ENCODE assay signal across 8 mouse cellular contexts in genomic region chr4:150371580-150372380, GRCm38 (mm10).
A peak's percentile ranks its signal among the peaks of the same experiment; 100 is the strongest.
DNase-seq lines count a peak whose midpoint lies in the region; ATAC-seq and TF ChIP-seq lines count a peak whose summit lies in the region.

No protein-coding gene starts in this region.

- under 1% methylated on average over 57 of the region's 58 CpGs for WGBS in forebrain, embryonic 16.5 days
- WGBS in lung, embryonic 15.5 days: under 1% methylated on average over 58 of the region's 58 CpGs
- 1% methylated on average over 58 of the region's 58 CpGs for WGBS in olfactory bulb, adult 2 months
- WGBS in thymus, adult 2 months: 3% methylated on average over 58 of the region's 58 CpGs

- peaks cover 5 to 17% of the 10 kb centered on the region in 2 experiments for H3K4me1 ChIP-seq in MEL (ENCODE audit: control insufficient read depth in 1 of 2, insufficient read depth in 2 of 2, low read length in 2 of 2)
- peaks cover 52% of the 10 kb centered on the region for H3K4me1 ChIP-seq in forebrain, embryonic 16.5 days (replicated peaks; ENCODE audit: control insufficient read depth, insufficient read depth, low read length)
- peaks cover 56% of the 10 kb centered on the region for H3K4me1 ChIP-seq in lung, embryonic 15.5 days
- peaks cover 18% of the 10 kb centered on the region for H3K4me1 ChIP-seq in olfactory bulb, adult 2 months (ENCODE audit: control insufficient read depth, insufficient read depth, low read length)
- peaks cover 11% of the 10 kb centered on the region for H3K4me1 ChIP-seq in thymus, adult 2 months (replicated peaks; ENCODE audit: control insufficient read depth, insufficient read depth, low read length)

- H3K9me3 ChIP-seq in MEL (replicated peaks; ENCODE audit: insufficient read depth, low read length): no peaks in the 10 kb centered on the region
- H3K9me3 ChIP-seq in forebrain, embryonic 16.5 days (ENCODE audit: control insufficient read depth, low read length): no peaks in the 10 kb centered on the region
- H3K9me3 ChIP-seq in lung, embryonic 15.5 days: no peaks in the 10 kb centered on the region

- peak overlapping the region; percentile 71 to 77 for H3K4me3 ChIP-seq in MEL (ENCODE audit: control insufficient read depth in 1 of 2, insufficient read depth in 1 of 2, low read depth in 2 of 2, low read length in 2 of 2)
- H3K4me3 ChIP-seq in forebrain, embryonic 16.5 days (replicated peaks; ENCODE audit: low read length): peak overlapping the region; percentile 64
- peak overlapping the region; percentile 58 for H3K4me3 ChIP-seq in lung, embryonic 15.5 days
- peak overlapping the region; percentile 66 for H3K4me3 ChIP-seq in olfactory bulb, adult 2 months (ENCODE audit: insufficient read depth, low read depth, low read length)
- H3K4me3 ChIP-seq in thymus, adult 2 months (ENCODE audit: control insufficient read depth, insufficient read depth, low read length): peak overlapping the region; percentile 84

- peak in 1 of 2 experiments; percentile 62; a peak in 1 of 4 replicates for TF ChIP-seq POLR2A in MEL (IDR thresholded peaks at IDR 0.05; ENCODE audit: control insufficient read depth in 1 of 2, insufficient read depth in 1 of 2, low read depth in 1 of 2, low read length in 2 of 2, poor library complexity in 1 of 2)
- no peak for TF ChIP-seq POLR2A in olfactory bulb, adult 2 months (IDR thresholded peaks at IDR 0.05; ENCODE audit: insufficient read depth, low read depth, low read length)
- TF ChIP-seq POLR2A in thymus, adult 2 months (IDR thresholded peaks at IDR 0.05; ENCODE audit: control insufficient read depth, extremely low read depth, insufficient read depth, low read length, poor library complexity): no peak

- 0 out of 2 replicates have a peak overlapping the region, but pooled peaks have one; percentile 6 for H3K27ac ChIP-seq in MEL (ENCODE audit: control insufficient read depth, low read depth, low read length)
- peak overlapping the region; percentile 84 for H3K27ac ChIP-seq in forebrain, embryonic 16.5 days (ENCODE audit: low read length)
- H3K27ac ChIP-seq in lung, embryonic 15.5 days: peak overlapping the region; percentile 98
- H3K27ac ChIP-seq in olfactory bulb, adult 2 months (ENCODE audit: insufficient read depth, low read depth, low read length): peak overlapping the region; percentile 72
- H3K27ac ChIP-seq in thymus, adult 2 months (ENCODE audit: control insufficient read depth, insufficient read depth, low read length): no peak overlapping the region

- peak; percentile 82 for DNase-seq in MEL (ENCODE audit: low read depth, low spot score)
- peak; percentile 70 for DNase-seq in cerebellum, adult 11 months
- DNase-seq in heart, postnatal 36 days: peak; percentile 79 to 85
- peak; percentile 45 to 47 for DNase-seq in layer of hippocampus, adult 8-10 months (ENCODE audit: low spot score in 2 of 2)
- DNase-seq in thymus, adult 2 months: peak; percentile 75

- H3K4me2 ChIP-seq in forebrain, embryonic 16.5 days (ENCODE audit: low read length): peak overlapping the region; percentile 100
- H3K4me2 ChIP-seq in lung, embryonic 15.5 days: peak overlapping the region; percentile 94

- no peaks in the 10 kb centered on the region for H3K27me3 ChIP-seq in MEL (ENCODE audit: control insufficient read depth in 1 of 2, insufficient read depth in 2 of 2, low read length in 2 of 2)
- H3K27me3 ChIP-seq in forebrain, embryonic 16.5 days (replicated peaks; ENCODE audit: control insufficient read depth, insufficient read depth, low read length): no peaks in the 10 kb centered on the region
- H3K27me3 ChIP-seq in lung, embryonic 15.5 days: no peaks in the 10 kb centered on the region
- no peaks in the 10 kb centered on the region for H3K27me3 ChIP-seq in thymus, adult 2 months (ENCODE audit: control insufficient read depth, insufficient read depth, low read length)

- no peak for TF ChIP-seq RAD21 in MEL (IDR thresholded peaks at IDR 0.05; ENCODE audit: low read depth, low read length)

- TF ChIP-seq EP300 in MEL (IDR thresholded peaks at IDR 0.05; ENCODE audit: low read depth in 1 of 2, low read length in 2 of 2): no peak

- peaks cover 9% of the 10 kb centered on the region for H3K79me2 ChIP-seq in MEL (ENCODE audit: control insufficient read depth, insufficient read depth, low read length, poor library complexity)

- ATAC-seq in forebrain, embryonic 16.5 days: peak; percentile 88
- ATAC-seq in lung, embryonic 15.5 days (ENCODE audit: borderline replicate concordance, extremely low read depth, low FRiP score, low TSS enrichment): peak; percentile 87

- H3K9ac ChIP-seq in MEL (ENCODE audit: control insufficient read depth, low read depth, low read length, poor library complexity, severe bottlenecking): peak overlapping the region; percentile 86
- peak overlapping the region; percentile 88 for H3K9ac ChIP-seq in forebrain, embryonic 16.5 days (replicated peaks; ENCODE audit: low read depth, low read length)
- H3K9ac ChIP-seq in lung, embryonic 15.5 days: peak overlapping the region; percentile 61

- peak in 1 of 3 experiments; percentile 11; a peak in 1 of 6 replicates for TF ChIP-seq CTCF in MEL (IDR thresholded peaks at IDR 0.05 in 2 of 3, conservative IDR thresholded peaks at IDR 0.05 in 1 of 3; ENCODE audit: control insufficient read depth in 1 of 3, insufficient read depth in 1 of 3, low read depth in 2 of 3, low read length in 3 of 3, poor library complexity in 1 of 3, severe bottlenecking in 1 of 3)
- TF ChIP-seq CTCF in olfactory bulb, adult 2 months (IDR thresholded peaks at IDR 0.05; ENCODE audit: insufficient read depth, low read depth, low read length): no peak
- peak; percentile 51; the same call in 1 of the 2 replicates for TF ChIP-seq CTCF in thymus, adult 2 months (IDR thresholded peaks at IDR 0.05; ENCODE audit: borderline replicate concordance, control insufficient read depth, extremely low read depth, insufficient read depth, low read length, poor library complexity)

- intact Hi-C loops in heart, postnatal 36 days (cut with DNase I): loop anchor here (2.0 to 5.0 kb wide), 2 partner anchors 31 to 196 kb away; no protein-coding TSS in a partner anchor

- peaks cover 0 to 19% of the 10 kb centered on the region in 2 experiments; a peak in 2 of 4 replicates for H3K36me3 ChIP-seq in MEL (ENCODE audit: control insufficient read depth in 1 of 2, insufficient read depth in 2 of 2, low read length in 2 of 2)
- H3K36me3 ChIP-seq in forebrain, embryonic 16.5 days (ENCODE audit: control insufficient read depth, insufficient read depth): no peaks in the 10 kb centered on the region
- H3K36me3 ChIP-seq in lung, embryonic 15.5 days: no peaks in the 10 kb centered on the region
- no peaks in the 10 kb centered on the region for H3K36me3 ChIP-seq in thymus, adult 2 months (ENCODE audit: control insufficient read depth, insufficient read depth, low read length)

TF ChIP-seq in MEL, 35 proteins besides CTCF, POLR2A, EP300 and RAD21 (continues in another document):
- TF ChIP-seq KAT2A (conservative IDR thresholded peaks at IDR 0.05; ENCODE audit: low read depth, low read length) (no peak), MYC (IDR thresholded peaks at IDR 0.05; ENCODE audit: low read depth, low read length) (peak; percentile 73; the same call in 1 of the 2 replicates), GATA1 (IDR thresholded peaks at IDR 0.05; ENCODE audit: low read depth, low read length) (no peak), RCOR1 (IDR thresholded peaks at IDR 0.05; ENCODE audit: low read depth, low read length) (no peak), MYB (IDR thresholded peaks at IDR 0.05; ENCODE audit: low read depth, low read length) (no peak), UBTF (IDR thresholded peaks at IDR 0.05; ENCODE audit: borderline replicate concordance, insufficient read depth, low read depth, low read length) (no peak), SIN3A (IDR thresholded peaks at IDR 0.05; ENCODE audit: low read length) (peak; percentile 81), POLR2AphosphoS5 (IDR thresholded peaks at IDR 0.05; ENCODE audit: borderline replicate concordance, low read depth, low read length) (no peak), TAL1 (IDR thresholded peaks at IDR 0.05; ENCODE audit: low read length) (no peak), POLR2AphosphoS2 (IDR thresholded peaks at IDR 0.05; ENCODE audit: low read length) (no peak), TCF12 (IDR thresholded peaks at IDR 0.05; ENCODE audit: low read depth, low read length) (no peak), ZNF384 (IDR thresholded peaks at IDR 0.05; ENCODE audit: low read depth, low read length) (no peak), MAX (IDR thresholded peaks at IDR 0.05; ENCODE audit: low read length) (peak; percentile 92), USF1 (IDR thresholded peaks at IDR 0.05; ENCODE audit: low read depth, low read length) (peak; percentile 49; the same call in 1 of the 2 replicates), E2F4 (IDR thresholded peaks at IDR 0.05; ENCODE audit: borderline replicate concordance, low read depth, low read length) (no peak), JUND (IDR thresholded peaks at IDR 0.05; ENCODE audit: low read depth, low read length) (no peak), ELF1 (IDR thresholded peaks at IDR 0.05; ENCODE audit: low read depth, low read length) (no peak), ZKSCAN1 (IDR thresholded peaks at IDR 0.05; ENCODE audit: low read depth, low read length) (no peak), CHD2 (IDR thresholded peaks at IDR 0.05; ENCODE audit: low read length) (no peak), GABPA (IDR thresholded peaks at IDR 0.05; ENCODE audit: low read depth, low read length) (no peak), CHD1 (IDR thresholded peaks at IDR 0.05; ENCODE audit: low read depth, low read length) (0 out of 2 replicates have a peak, but pooled peaks have one; percentile 29), MAZ (IDR thresholded peaks at IDR 0.05; ENCODE audit: low read depth, low read length) (0 out of 2 replicates have a peak, but pooled peaks have one; percentile 14), NRF1 (IDR thresholded peaks at IDR 0.05; ENCODE audit: insufficient read depth, low read depth, low read length, poor library complexity, severe bottlenecking) (no peak), TBP (IDR thresholded peaks at IDR 0.05; ENCODE audit: low read depth, low read length) (no peak), HCFC1 (IDR thresholded peaks at IDR 0.05; ENCODE audit: low read depth, low read length) (peak; percentile 57; the same call in 1 of the 2 replicates), BHLHE40 (IDR thresholded peaks at IDR 0.05; ENCODE audit: borderline replicate concordance, low read depth, low read length) (peak; percentile 83), ZMIZ1 (IDR thresholded peaks at IDR 0.05; ENCODE audit: low read depth, low read length) (no peak), ZC3H11A (IDR thresholded peaks at IDR 0.05; ENCODE audit: low read depth, low read length) (no peak), SMC3 (IDR thresholded peaks at IDR 0.05; ENCODE audit: low read depth, low read length) (peak; percentile 17; the same call in 1 of the 2 replicates), USF2 (IDR thresholded peaks at IDR 0.05; ENCODE audit: borderline replicate concordance in 1 of 2, insufficient read depth in 1 of 2, low read depth in 1 of 2, low read length in 2 of 2) (no peak)
